Mouse (Mus musculus) heart, postnatal 0 days (tissue): ENCODE measurements at regions not wholly inside any gene's neighbourhood (a gene's known extent, or its start where the extent isn't known, plus 50 kb on each side); places are given as distances from the start of the nearest gene placed in this dataset.

ENCODE experiments used
- ATAC-seq: fragments of 200-750 bp; cut with Nextera tagmentation; 2 replicates; pipeline ENCODE4 v1.8.0; 2017; ENCODE audit warnings: low read depth, moderate number of reproducible peaks, moderate library complexity; ENCODE audit not compliant: insufficient read depth
- DNase-seq: peaks from one replicate; pipeline ENCODE4 v3.0.0-alpha.2; 2016; ENCODE audit warnings: low spot score
- H3K27ac ChIP-seq: fragments of 300-500 bp; sonication (generic); 2 replicates; pipeline ENCODE4 v1.5.1; 2014; ENCODE audit warnings: low read depth, mild to moderate bottlenecking
- H3K27me3 ChIP-seq: fragments of 300-500 bp; sonication (generic); 2 replicates; pipeline ENCODE4 v1.6.1; 2014; ENCODE audit warnings: low read length, mixed read lengths; ENCODE audit not compliant: control insufficient read depth, insufficient read depth
- H3K36me3 ChIP-seq: fragments of 300-500 bp; sonication (generic); replicated peaks from 2 replicates; pipeline ENCODE4 v1.6.1; 2014; ENCODE audit warnings: low read length, mixed read lengths; ENCODE audit not compliant: control insufficient read depth, insufficient read depth
- H3K4me1 ChIP-seq: fragments of 300-500 bp; sonication (generic); 2 replicates; pipeline ENCODE4 v1.6.1; 2014; ENCODE audit warnings: antibody characterized with exemption; ENCODE audit not compliant: control insufficient read depth, insufficient read depth
- H3K4me2 ChIP-seq: fragments of 300-500 bp; sonication (generic); 2 replicates; pipeline ENCODE4 v1.6.1; 2014; ENCODE audit warnings: low read depth, mild to moderate bottlenecking, low read length, moderate library complexity
- H3K4me3 ChIP-seq: fragments of 300-500 bp; sonication (generic); 2 replicates; pipeline ENCODE4 v1.5.1; 2014; ENCODE audit warnings: low read depth, low read length
- H3K9ac ChIP-seq: fragments of 300-500 bp; sonication (generic); replicated peaks from 2 replicates; pipeline ENCODE4 v1.6.1; 2014; ENCODE audit warnings: low read depth, low read length, mixed read lengths
- H3K9me3 ChIP-seq: fragments of 300-500 bp; sonication (generic); replicated peaks from 2 replicates; pipeline ENCODE4 v1.6.1; 2016; ENCODE audit warnings: low read length; ENCODE audit not compliant: control insufficient read depth
- CTCF ChIP-seq: IDR thresholded peaks from 2 replicates; pipeline ENCODE4 v1.5.1; 2016; ENCODE audit warnings: antibody characterized with exemption, control low read depth, low read depth
- EP300 ChIP-seq: IDR thresholded peaks from 2 replicates; pipeline ENCODE4 v1.6.1; 2016; ENCODE audit warnings: antibody characterized with exemption, low read depth
- WGBS: fragments of 180-500 bp; shearing (Covaris S2); extraction: QIAGEN DNeasy Blood & Tissue Kit; methylation state at CpG from one replicate; pipeline ENCODE4 v1.1.7; 2014; 5-methylcytosine and 5-hydroxymethylcytosine counted together

- 12% methylated on average over 3 of the region's 3 CpGs for WGBS
- Histone ChIP-seq H3K4me2 (no peak overlapping the region), H3K27me3 (no peaks in the 10 kb centered on the region), H3K4me1 (no peaks in the 10 kb centered on the region), H3K36me3 (no peaks in the 10 kb centered on the region), H3K9me3 (no peaks in the 10 kb centered on the region), H3K4me3 (no peak overlapping the region), H3K9ac (no peak overlapping the region), H3K27ac (no peak overlapping the region)
- ATAC-seq (no peak), DNase-seq (no peak)
- TF ChIP-seq CTCF (peak; percentile 21; the same call in 1 of the 2 replicates), EP300 (no peak)
Observed at GRCm38 (mm10) chrX:86490309-86490708, 185.4 kb upstream of the Mageb4 start.
